Comparison of ENCODE assay signal across 24 mouse cellular contexts in the genomic region with DNA sequence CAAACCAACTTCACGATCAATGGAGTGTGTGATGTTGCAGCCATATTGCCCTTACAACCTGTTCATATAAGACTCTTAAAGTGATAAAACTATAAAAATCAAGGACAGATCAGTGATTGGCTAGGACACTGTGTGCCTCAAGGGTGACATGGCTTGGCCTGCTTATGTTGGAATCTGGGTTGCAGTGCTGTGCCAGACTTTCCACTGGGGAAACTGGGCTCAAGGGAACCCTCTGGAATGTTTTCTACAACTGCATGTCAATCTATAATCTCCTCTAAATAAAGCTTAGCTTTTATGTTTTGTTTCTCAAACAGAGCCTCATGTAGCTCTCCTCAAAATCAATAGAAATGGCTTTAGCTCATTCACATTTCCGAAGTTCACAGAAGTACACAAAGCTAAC. TPM values are rescaled to one million over a fixed set of nuclear protein-coding genes. Genes with fewer than 3 reads are reported as not detected.
"Had no signal": no experiment of that assay in that cellular context is flagged by ENCODE, and none has a peak within 500 bp of the region (broad histone marks: within the 10 kb centered on the region; RNA-seq: fewer than 3 reads in every experiment).

No protein-coding gene starts in this region.

- H3K27ac ChIP-seq: liver, embryonic 15.5 days; macrophage; midbrain, embryonic 13.5 days; midbrain, embryonic 15.5 days; neural tube, embryonic 12.5 days; stomach, embryonic 15.5 days; stomach, postnatal 0 days had no signal

- H3K9me3 ChIP-seq: liver, embryonic 15.5 days; lung, embryonic 15.5 days; megakaryocyte, embryonic 14.5 days; midbrain, embryonic 13.5 days; midbrain, embryonic 15.5 days; neural tube, embryonic 12.5 days; stomach, embryonic 15.5 days had no signal

- H3K9ac ChIP-seq: liver, embryonic 15.5 days; lung, embryonic 15.5 days; midbrain, embryonic 13.5 days; midbrain, embryonic 15.5 days; neural tube, embryonic 12.5 days; stomach, embryonic 15.5 days had no signal

- H3K4me2 ChIP-seq: liver, embryonic 15.5 days; lung, embryonic 15.5 days; midbrain, embryonic 11.5 days; midbrain, embryonic 13.5 days; midbrain, embryonic 15.5 days; neural tube, embryonic 12.5 days; stomach, embryonic 15.5 days had no signal

- DNase-seq: lung, adult 18-20 months; lung, postnatal 14 days; lung, postnatal 36 days; right cerebral cortex, postnatal 14 days; thymus, adult 2 months; thymus, postnatal 25 days; thymus, postnatal 4 days had no signal

- H3K4me3 ChIP-seq: liver, embryonic 15.5 days; lung, embryonic 15.5 days; midbrain, embryonic 13.5 days; midbrain, embryonic 15.5 days; neural tube, embryonic 12.5 days; stomach, embryonic 15.5 days had no signal

- H3K27me3 ChIP-seq: liver, embryonic 15.5 days; lung, embryonic 15.5 days; midbrain, embryonic 13.5 days; midbrain, embryonic 15.5 days; neural tube, embryonic 12.5 days; stomach, embryonic 15.5 days had no signal

- H3K4me1 ChIP-seq: midbrain, embryonic 15.5 days; neural tube, embryonic 12.5 days had no signal

- ATAC-seq: lung, postnatal 0 days; midbrain, embryonic 13.5 days; midbrain, embryonic 15.5 days had no signal

RNA-seq across cellular contexts. Expression of a gene that starts 1.1 kb away (rescaled TPM):
- total RNA-seq: monocyte, adult 5-6 weeks; neutrophil, adult 5-6 weeks had no signal
- polyA plus RNA-seq: macrophage had no signal

RNA-seq across cellular contexts. Expression of a gene that starts 41.9 kb away (rescaled TPM):
- total RNA-seq: megakaryocyte progenitor cell, adult 5-6 weeks; monocyte, adult 5-6 weeks; neutrophil, adult 5-6 weeks had no signal
- polyA plus RNA-seq: liver, embryonic 15.5 days; lung, postnatal 0 days; macrophage; midbrain, embryonic 11.5 days; midbrain, embryonic 13.5 days; neural tube, embryonic 12.5 days; neural tube, embryonic 14.5 days; spleen, adult 2 months; stomach, embryonic 15.5 days; stomach, postnatal 0 days; urinary bladder, adult 2 months had no signal
